12 mouse cellular contexts compared by ENCODE assay signal in genomic region chr16:91804831-91805230, GRCm38 (mm10).
A peak's percentile ranks its signal among the peaks of the same experiment; 100 is the strongest.
DNase-seq lines count a peak whose midpoint lies in the region; ATAC-seq and TF ChIP-seq lines count a peak whose summit lies in the region.
"Had no signal": no experiment of that assay in that cellular context is flagged by ENCODE, and none has a peak within 500 bp of the region (broad histone marks: within the 10 kb centered on the region; RNA-seq: fewer than 3 reads in every experiment).

No protein-coding gene starts in this region.

- TF ChIP-seq CTCF in lung, postnatal 0 days (IDR thresholded peaks at IDR 0.05): no peak

- H3K4me3 ChIP-seq in lung, postnatal 0 days (ENCODE audit: low read depth, low read length): no peak overlapping the region
- H3K4me3 ChIP-seq in liver, embryonic 16.5 days (ENCODE audit: low read depth, low read length): peak overlapping the region; percentile 65
- H3K4me3 ChIP-seq: forebrain, embryonic 13.5 days had no signal

- WGBS in lung, postnatal 0 days: 37% methylated on average over 5 of the region's 5 CpGs
- WGBS in liver, embryonic 16.5 days (ENCODE audit: insufficient replicate concordance): 27% methylated on average over 5 of the region's 5 CpGs

- H3K36me3 ChIP-seq in lung, postnatal 0 days (ENCODE audit: insufficient read depth, low read length): no peaks in the 10 kb centered on the region; the same call in 1 of the 2 replicates
- peaks cover 16% of the 10 kb centered on the region for H3K36me3 ChIP-seq in liver, embryonic 16.5 days (ENCODE audit: control insufficient read depth, insufficient read depth)

- TF ChIP-seq EP300 in lung, postnatal 0 days (IDR thresholded peaks at IDR 0.05): no peak

- no peaks in the 10 kb centered on the region for H3K9me3 ChIP-seq in lung, postnatal 0 days (ENCODE audit: low read length)
- no peaks in the 10 kb centered on the region for H3K9me3 ChIP-seq in liver, embryonic 16.5 days (replicated peaks; ENCODE audit: control insufficient read depth, low read length)
- H3K9me3 ChIP-seq: forebrain, embryonic 13.5 days had no signal

- no peaks in the 10 kb centered on the region for H3K27me3 ChIP-seq in lung, postnatal 0 days (replicated peaks; ENCODE audit: insufficient read depth, low read length)
- H3K27me3 ChIP-seq in liver, embryonic 16.5 days (ENCODE audit: control insufficient read depth, insufficient read depth, low read depth, low read length): no peaks in the 10 kb centered on the region
- H3K27me3 ChIP-seq: forebrain, embryonic 13.5 days had no signal

- H3K9ac ChIP-seq in lung, postnatal 0 days (replicated peaks; ENCODE audit: low read depth): no peak overlapping the region
- H3K9ac ChIP-seq in liver, embryonic 16.5 days (ENCODE audit: low read depth, low read length): peak overlapping the region; percentile 70
- H3K9ac ChIP-seq: forebrain, embryonic 13.5 days had no signal

- 0 out of 2 replicates have a peak overlapping the region, but pooled peaks have one; percentile 20 for H3K27ac ChIP-seq in lung, postnatal 0 days (ENCODE audit: low read length)
- H3K27ac ChIP-seq in liver, embryonic 16.5 days (ENCODE audit: low read length): peak overlapping the region; percentile 96
- H3K27ac ChIP-seq: forebrain, embryonic 13.5 days; macrophage had no signal

- peak; percentile 38 for DNase-seq in lung, postnatal 0 days (ENCODE audit: low spot score)
- no peak for DNase-seq in lung, adult 18-20 months
- peak; percentile 56 to 70 for DNase-seq in cerebellum, postnatal 14 days
- peak; percentile 39 for DNase-seq in heart, adult 8-10 months (ENCODE audit: low spot score)
- no peak for DNase-seq in thymus, postnatal 36 days
- DNase-seq in MN1 (ENCODE audit: low spot score): no peak
- DNase-seq: kidney, adult 8-10 months; thymus, adult 18-20 months had no signal

- ATAC-seq in lung, postnatal 0 days: peak; percentile 65
- ATAC-seq in liver, embryonic 16.5 days (ENCODE audit: low read depth): peak; percentile 52
- no peak for ATAC-seq in inflammation-experienced regulatory T-cells, adult 6 months
- ATAC-seq: forebrain, embryonic 13.5 days had no signal

- H3K4me2 ChIP-seq in lung, postnatal 0 days (replicated peaks; ENCODE audit: low read depth, low read length): no peak overlapping the region
- H3K4me2 ChIP-seq in liver, embryonic 16.5 days (ENCODE audit: low read depth, low read length): peak overlapping the region; percentile 36
- H3K4me2 ChIP-seq: forebrain, embryonic 13.5 days had no signal

- no peaks in the 10 kb centered on the region for H3K4me1 ChIP-seq in lung, postnatal 0 days (ENCODE audit: insufficient read depth, low read depth, low read length)
- H3K4me1 ChIP-seq in liver, embryonic 16.5 days (ENCODE audit: control insufficient read depth, low read depth, low read length): peaks cover 34% of the 10 kb centered on the region
- H3K4me1 ChIP-seq: forebrain, embryonic 13.5 days had no signal

Comparison
In these comparisons a context has a peak if more than half of its experiments do, and no peak if none do; other contexts are left out.
1. DNase-seq: peak in lung, postnatal 0 days (single experiment), cerebellum, postnatal 14 days (2 of 2) and heart, adult 8-10 months (single experiment); none in lung, adult 18-20 months (0 of 2), thymus, postnatal 36 days (0 of 2) and MN1 (single experiment).